Mouse (Mus musculus) limb, embryonic 15.5 days (tissue): Measurements from ENCODE around the gene Numbl. TPM values are rescaled to one million over a fixed set of nuclear protein-coding genes. Genes with fewer than 3 reads are reported as not detected.
A peak's percentile ranks its signal among the peaks of the same experiment; 100 is the strongest.

Experiments
- ATAC-seq: fragments of 200-750 bp; cut with Nextera tagmentation; 2 replicates; pipeline ENCODE4 v1.8.0; 2017; ENCODE audit warnings: low read depth, moderate TSS enrichment; ENCODE audit not compliant: insufficient number of reproducible peaks, low FRiP score, low TSS enrichment
- H3K27ac ChIP-seq: fragments of 300-500 bp; sonication (generic); 2 replicates; pipeline ENCODE4 v1.5.1; 2015; ENCODE audit warnings: moderate library complexity, mild to moderate bottlenecking, inconsistent platforms
- H3K27me3 ChIP-seq: fragments of 300-500 bp; sonication (generic); 2 replicates; pipeline ENCODE4 v1.6.1; 2015; ENCODE audit warnings: inconsistent platforms
- H3K36me3 ChIP-seq: fragments of 300-500 bp; sonication (generic); 2 replicates; pipeline ENCODE4 v1.6.1; 2015; ENCODE audit warnings: inconsistent platforms
- H3K4me1 ChIP-seq: fragments of 300-500 bp; sonication (generic); 2 replicates; pipeline ENCODE4 v1.6.1; 2015; ENCODE audit warnings: inconsistent platforms
- H3K4me2 ChIP-seq: fragments of 300-500 bp; sonication (generic); 2 replicates; pipeline ENCODE4 v1.6.1; 2015; ENCODE audit warnings: mild to moderate bottlenecking, inconsistent platforms
- H3K4me3 ChIP-seq: fragments of 300-500 bp; sonication (generic); 2 replicates; pipeline ENCODE4 v1.5.1; 2015; ENCODE audit warnings: mild to moderate bottlenecking, inconsistent platforms
- H3K9ac ChIP-seq: fragments of 300-500 bp; sonication (generic); 2 replicates; pipeline ENCODE4 v1.6.1; 2015; ENCODE audit warnings: inconsistent platforms
- H3K9me3 ChIP-seq: fragments of 300-500 bp; sonication (generic); 2 replicates; pipeline ENCODE4 v1.6.1; 2016; ENCODE audit warnings: inconsistent platforms
- WGBS: fragments of 180-500 bp; shearing (Covaris S2); methylation state at CpG from one replicate; pipeline ENCODE4 v1.1.7; 2015; 5-methylcytosine and 5-hydroxymethylcytosine counted together
- polyA plus RNA-seq: library from polyadenylated mRNA; unstranded; fragments of >200 nt; fragmentation: Nextera tagmentation; extraction: Ambion mirVana; gene quantifications from 2 replicates; pipeline ENCODE4 v1.2.1, GENCODE M21; 2015

Numbl gene
- polyA plus RNA-seq, 1 experiment from 2014 or later = 41.7 TPM

DNA sequence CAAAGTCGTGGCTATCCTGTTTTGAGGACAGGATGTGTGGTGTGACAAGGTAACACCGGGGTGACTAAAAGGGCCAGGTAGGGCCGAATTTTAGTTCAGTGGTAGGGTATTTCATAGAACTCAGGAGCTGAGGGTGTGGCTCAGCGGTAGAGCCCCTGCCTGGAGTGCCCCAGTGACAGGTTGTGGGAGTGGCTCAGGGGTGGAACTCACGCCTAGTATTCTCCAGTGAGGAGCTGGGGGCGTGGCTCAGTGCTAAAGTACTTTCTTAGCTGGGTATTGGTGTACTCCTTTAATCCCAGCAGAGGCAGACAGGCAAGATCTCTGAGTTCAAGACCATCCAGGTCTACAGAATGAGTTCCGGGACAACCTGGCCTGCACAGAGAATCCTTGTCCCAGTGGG is 17.8 kb downstream of the Numbl start:
- no peak for ATAC-seq
- 57% methylated on average over 7 of the region's 7 CpGs for WGBS

GRCm38 (mm10) chr7:27277191-27277590 is 19.0 kb downstream of the Numbl start:
- H3K9ac ChIP-seq = no peak overlapping the region
- no peaks in the 10 kb centered on the region for H3K9me3 ChIP-seq
- WGBS = 94% methylated on average over 3 of the region's 3 CpGs
- no peak overlapping the region for H3K4me2 ChIP-seq
- no peak for ATAC-seq
- no peak overlapping the region for H3K27ac ChIP-seq
- H3K4me3 ChIP-seq = no peak overlapping the region
- peaks cover 4% of the 10 kb centered on the region; the same call in 1 of the 2 replicates for H3K4me1 ChIP-seq
- H3K27me3 ChIP-seq = no peaks in the 10 kb centered on the region
- H3K36me3 ChIP-seq = peaks cover 89% of the 10 kb centered on the region

More for the DNA sequence above, 17.8 kb downstream of the Numbl start:
- no peak overlapping the region for H3K4me2 ChIP-seq
- H3K9me3 ChIP-seq = no peaks in the 10 kb centered on the region
- peaks cover 4% of the 10 kb centered on the region; the same call in 1 of the 2 replicates for H3K4me1 ChIP-seq
- peaks cover 88% of the 10 kb centered on the region for H3K36me3 ChIP-seq
- no peaks in the 10 kb centered on the region for H3K27me3 ChIP-seq
- H3K9ac ChIP-seq = no peak overlapping the region
- no peak overlapping the region for H3K27ac ChIP-seq
- no peak overlapping the region for H3K4me3 ChIP-seq

DNA sequence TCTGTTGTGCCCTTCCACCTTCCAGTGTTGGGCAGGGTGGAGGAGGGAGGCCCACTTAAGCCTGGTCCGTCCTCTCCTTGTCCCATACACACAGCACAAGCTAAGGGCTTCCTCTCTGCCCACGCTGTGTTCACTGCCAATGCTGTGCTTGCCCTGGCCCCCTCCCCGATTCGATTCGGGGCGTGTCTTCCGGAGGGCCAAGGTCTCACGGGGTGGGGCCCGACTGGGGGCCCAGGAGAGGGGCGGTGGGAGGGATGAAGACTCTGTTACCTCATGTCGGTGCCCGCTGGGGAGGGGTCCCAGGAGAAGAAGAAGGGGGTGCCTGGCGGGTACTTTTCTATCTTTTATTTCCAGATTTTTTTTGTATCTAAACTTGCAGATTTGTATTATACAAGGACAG is 23.5 kb downstream of the Numbl start:
- no peak overlapping the region for H3K4me2 ChIP-seq
- H3K9ac ChIP-seq = no peak overlapping the region
- H3K4me3 ChIP-seq = no peak overlapping the region
- peaks cover 56% of the 10 kb centered on the region for H3K36me3 ChIP-seq
- no peak overlapping the region for H3K27ac ChIP-seq
- 66% methylated on average over 13 of the region's 13 CpGs for WGBS
- peaks cover 8% of the 10 kb centered on the region; the same call in 1 of the 2 replicates for H3K27me3 ChIP-seq
- 0 out of 2 replicates have a peak, but pooled peaks have one; percentile 37 for ATAC-seq
- peaks cover 12% of the 10 kb centered on the region for H3K4me1 ChIP-seq
- H3K9me3 ChIP-seq = no peaks in the 10 kb centered on the region

DNA sequence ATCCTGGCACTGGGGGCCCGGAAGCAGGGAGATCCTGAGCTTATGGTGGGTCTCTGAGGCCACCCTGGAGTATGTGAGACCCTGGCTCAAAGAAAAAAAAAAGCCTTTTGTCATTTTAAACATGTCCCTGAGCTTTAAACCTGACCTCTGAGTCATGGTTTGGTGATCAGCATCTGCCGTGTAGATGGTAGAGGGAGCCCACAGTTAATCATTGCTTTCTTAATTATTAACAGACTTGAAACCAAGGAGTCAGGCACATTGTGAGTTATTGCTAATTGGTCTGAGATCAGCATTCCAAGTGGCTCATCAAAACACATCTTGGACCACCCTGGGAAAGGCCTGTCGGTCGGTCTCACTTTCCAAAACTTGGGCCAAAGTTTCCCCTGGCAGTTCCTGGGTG is 24.0 kb downstream of the Numbl start:
- H3K9me3 ChIP-seq = no peaks in the 10 kb centered on the region
- no peak for ATAC-seq
- 56% methylated on average over 4 of the region's 4 CpGs for WGBS
- H3K27me3 ChIP-seq = peaks cover 8% of the 10 kb centered on the region; the same call in 1 of the 2 replicates
- peaks cover 12% of the 10 kb centered on the region for H3K4me1 ChIP-seq
- no peak overlapping the region for H3K27ac ChIP-seq
- H3K4me3 ChIP-seq = no peak overlapping the region
- H3K4me2 ChIP-seq = no peak overlapping the region
- peaks cover 51% of the 10 kb centered on the region for H3K36me3 ChIP-seq
- H3K9ac ChIP-seq = no peak overlapping the region

DNA sequence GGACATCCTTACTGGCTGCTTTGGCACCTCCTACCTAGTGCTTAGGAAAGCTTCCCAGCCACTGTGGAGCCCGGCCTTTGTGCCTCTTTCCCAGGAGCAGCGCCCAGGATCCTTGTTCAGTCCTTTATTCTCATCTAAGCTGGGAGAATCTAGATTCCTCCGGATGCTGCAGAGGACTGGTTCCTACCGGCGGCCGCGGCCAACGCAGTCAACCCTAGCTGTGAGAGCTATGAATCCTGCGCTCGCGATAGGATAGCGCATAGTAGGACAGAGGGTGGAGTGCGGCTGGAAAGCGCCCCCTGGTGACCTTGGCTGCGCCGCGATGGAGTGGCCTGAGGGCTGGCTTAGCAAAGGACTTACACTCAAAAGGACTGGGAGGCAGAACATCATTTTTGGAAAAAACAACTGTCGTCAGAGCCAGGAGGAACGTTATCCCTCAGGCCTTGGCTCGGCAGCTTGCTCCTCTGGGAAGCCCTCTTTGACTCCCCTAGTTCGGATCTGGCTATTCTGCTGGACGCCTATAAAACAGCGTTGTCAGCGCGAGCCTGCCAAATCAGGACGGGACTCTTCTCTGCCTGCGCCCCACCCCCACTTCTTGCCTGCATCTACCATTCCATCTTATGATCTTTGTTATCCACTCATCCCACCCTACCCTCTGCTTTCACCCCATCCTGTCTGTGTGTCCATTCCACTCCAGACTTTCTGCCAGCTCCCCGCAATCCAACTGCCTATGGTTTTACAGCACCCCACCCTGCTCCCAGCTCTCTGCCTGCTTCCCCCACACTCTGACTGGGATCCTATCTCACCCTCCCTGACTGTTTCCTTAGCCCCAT is 26.8 kb downstream of the Numbl start:
- Histone ChIP-seq H3K4me1 (peaks cover 12% of the 10 kb centered on the region), H3K27me3 (peaks cover 8% of the 10 kb centered on the region; the same call in 1 of the 2 replicates), H3K9me3 (no peaks in the 10 kb centered on the region), H3K9ac (no peak overlapping the region), H3K27ac (no peak overlapping the region), H3K4me3 (peak overlapping the region; percentile 19), H3K4me2 (peak overlapping the region; percentile 25), H3K36me3 (peaks cover 23% of the 10 kb centered on the region)
- peak; percentile 30; the same call in 1 of the 2 replicates for ATAC-seq
- WGBS = 1% methylated on average over 28 of the region's 28 CpGs

DNA sequence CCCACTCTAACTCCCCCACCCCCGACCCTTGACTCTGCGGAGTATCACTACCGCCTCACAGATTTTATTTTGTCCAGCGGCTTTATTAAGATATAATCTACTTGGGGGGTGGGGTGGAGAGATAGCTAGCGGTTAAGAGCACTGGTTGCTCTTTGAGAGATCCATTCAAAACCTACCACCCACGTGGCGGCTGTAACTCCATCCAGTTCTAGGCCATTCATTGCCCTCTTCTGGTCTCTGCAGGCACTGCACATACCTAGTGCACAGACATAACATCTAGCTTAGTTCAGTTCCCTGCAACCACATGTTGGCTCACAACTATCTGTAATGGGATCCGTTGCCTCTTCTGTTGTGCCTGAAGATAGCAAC is 27.4 kb downstream of the Numbl start:
- Histone ChIP-seq H3K36me3 (peaks cover 19% of the 10 kb centered on the region), H3K4me3 (peak overlapping the region; percentile 19), H3K27ac (no peak overlapping the region), H3K4me2 (peak overlapping the region; percentile 25; the same call in 1 of the 2 replicates), H3K4me1 (peaks cover 12% of the 10 kb centered on the region), H3K9ac (no peak overlapping the region), H3K9me3 (no peaks in the 10 kb centered on the region), H3K27me3 (peaks cover 8% of the 10 kb centered on the region; the same call in 1 of the 2 replicates)
- 8% methylated on average over 8 of the region's 8 CpGs for WGBS
- peak; percentile 47; the same call in 1 of the 2 replicates for ATAC-seq

- Histone ChIP-seq H3K4me2 (no peak overlapping the region), H3K36me3 (no peaks in the 10 kb centered on the region), H3K27ac (no peak overlapping the region), H3K4me3 (no peak overlapping the region), H3K27me3 (peaks cover 8% of the 10 kb centered on the region; the same call in 1 of the 2 replicates), H3K4me1 (peaks cover 12% of the 10 kb centered on the region), H3K9me3 (no peaks in the 10 kb centered on the region), H3K9ac (no peak overlapping the region)
- ATAC-seq = no peak
- WGBS = 86% methylated on average over 7 of the region's 7 CpGs
Measured at GRCm38 (mm10) chr7:27288732-27289131, 30.5 kb downstream of the Numbl start.

DNA sequence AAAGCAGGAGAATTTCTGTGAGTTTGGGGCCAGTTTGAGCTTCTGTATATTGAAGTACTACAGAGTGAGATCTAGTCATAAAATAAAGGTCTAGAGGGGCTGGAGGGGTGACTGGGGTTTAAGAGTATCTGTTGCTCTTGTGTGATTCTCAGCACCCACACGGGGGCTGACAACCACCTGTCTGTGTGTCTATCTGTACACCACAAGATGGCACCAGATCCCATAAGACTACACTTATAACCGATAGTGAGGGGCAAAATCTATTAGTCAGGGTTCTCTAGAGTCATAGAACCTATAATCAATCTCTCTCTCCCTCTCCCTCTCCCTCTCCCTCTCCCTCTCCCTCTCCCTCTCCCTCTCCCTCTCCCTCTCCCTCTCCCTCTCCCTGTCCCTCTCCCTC is 32.3 kb downstream of the Numbl start:
- Histone ChIP-seq H3K9me3 (no peaks in the 10 kb centered on the region), H3K27me3 (no peaks in the 10 kb centered on the region), H3K36me3 (no peaks in the 10 kb centered on the region), H3K4me2 (no peak overlapping the region), H3K4me3 (no peak overlapping the region), H3K9ac (no peak overlapping the region), H3K27ac (no peak overlapping the region), H3K4me1 (peaks cover 2% of the 10 kb centered on the region)
- WGBS = 67% methylated on average over 2 of the region's 2 CpGs
- no peak for ATAC-seq

DNA sequence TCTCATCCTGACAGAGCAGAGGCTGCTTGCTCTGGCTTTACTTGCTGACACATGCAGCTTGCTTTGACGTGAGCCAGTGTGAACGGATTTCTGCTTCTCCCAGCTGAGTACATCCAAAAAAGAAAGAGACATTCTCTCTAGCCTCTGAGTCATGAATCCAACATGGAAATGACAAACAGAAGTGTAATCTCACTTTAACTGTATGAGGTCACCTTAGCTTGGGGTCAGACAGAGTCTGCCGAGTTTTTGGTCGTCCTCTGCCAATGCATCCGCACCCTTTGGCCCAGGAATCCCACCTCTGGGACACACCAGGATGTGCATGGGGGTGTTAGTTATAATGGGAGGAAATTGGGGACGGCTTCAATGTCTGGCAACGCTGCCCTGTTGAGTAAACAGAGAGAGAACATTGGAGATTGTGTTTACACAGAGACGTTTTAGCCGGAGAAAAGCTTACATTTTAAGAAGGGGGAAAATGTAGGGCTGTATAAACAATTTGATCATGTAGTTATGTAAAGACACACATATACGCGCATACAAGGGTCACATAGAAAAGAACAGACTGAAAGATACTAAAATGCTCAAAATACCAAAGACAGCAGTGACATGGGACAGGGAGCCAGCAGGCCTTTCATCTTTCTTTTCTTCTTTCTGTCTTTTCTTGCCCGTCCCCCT is 33.7 kb downstream of the Numbl start:
- Histone ChIP-seq H3K4me2 (no peak overlapping the region), H3K9me3 (no peaks in the 10 kb centered on the region), H3K9ac (no peak overlapping the region), H3K27me3 (no peaks in the 10 kb centered on the region), H3K27ac (peak overlapping the region; percentile 17; the same call in 1 of the 2 replicates), H3K36me3 (no peaks in the 10 kb centered on the region), H3K4me1 (no peaks in the 10 kb centered on the region), H3K4me3 (no peak overlapping the region)
- no peak for ATAC-seq
- WGBS = 53% methylated on average over 12 of the region's 12 CpGs

DNA sequence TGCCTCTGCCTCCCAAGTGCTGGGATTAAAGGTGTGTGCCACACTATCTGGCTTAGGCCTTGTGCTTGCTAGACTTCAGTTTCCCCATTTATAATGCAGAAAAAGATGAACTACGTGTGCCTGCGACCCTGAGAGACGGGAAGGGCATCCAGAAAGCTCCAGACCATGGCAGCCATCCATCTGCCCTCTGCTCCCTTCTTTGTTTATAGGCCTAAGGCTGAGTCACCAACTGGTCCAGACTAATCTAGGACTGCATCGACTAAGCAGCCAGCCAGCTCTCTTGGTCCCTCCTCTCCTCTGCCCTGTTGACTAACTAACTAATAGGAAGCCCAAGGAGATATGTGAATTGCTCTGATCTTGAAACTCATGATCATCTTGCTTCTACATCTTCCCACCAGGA is 37.7 kb downstream of the Numbl start:
- Histone ChIP-seq H3K4me2 (no peak overlapping the region), H3K27ac (no peak overlapping the region), H3K27me3 (no peaks in the 10 kb centered on the region), H3K4me1 (no peaks in the 10 kb centered on the region), H3K9ac (no peak overlapping the region), H3K9me3 (no peaks in the 10 kb centered on the region), H3K4me3 (no peak overlapping the region), H3K36me3 (no peaks in the 10 kb centered on the region)
- 82% methylated on average over 4 of the region's 4 CpGs for WGBS
- no peak for ATAC-seq

- 83% methylated on average over 4 of the region's 4 CpGs for WGBS
- H3K4me1 ChIP-seq = no peaks in the 10 kb centered on the region
- H3K27me3 ChIP-seq = no peaks in the 10 kb centered on the region
- no peak for ATAC-seq
- H3K4me2 ChIP-seq = no peak overlapping the region
- H3K27ac ChIP-seq = no peak overlapping the region
- no peak overlapping the region for H3K9ac ChIP-seq
- no peak overlapping the region for H3K4me3 ChIP-seq
- H3K9me3 ChIP-seq = no peaks in the 10 kb centered on the region
- H3K36me3 ChIP-seq = no peaks in the 10 kb centered on the region
Measured at GRCm38 (mm10) chr7:27296518-27296917, 38.3 kb downstream of the Numbl start.

GRCm38 (mm10) chr7:27298033-27298610 is 39.9 kb downstream of the Numbl start:
- no peaks in the 10 kb centered on the region for H3K27me3 ChIP-seq
- H3K27ac ChIP-seq = no peak overlapping the region
- ATAC-seq = no peak
- 75% methylated on average over 16 of the region's 16 CpGs for WGBS
- no peaks in the 10 kb centered on the region for H3K9me3 ChIP-seq
- peaks cover 5% of the 10 kb centered on the region; the same call in 1 of the 2 replicates for H3K4me1 ChIP-seq
- H3K9ac ChIP-seq = no peak overlapping the region
- H3K4me3 ChIP-seq = no peak overlapping the region
- no peak overlapping the region for H3K4me2 ChIP-seq
- no peaks in the 10 kb centered on the region for H3K36me3 ChIP-seq
